Mouse (Mus musculus): ENCODE data around the gene Tagln.

DNA sequence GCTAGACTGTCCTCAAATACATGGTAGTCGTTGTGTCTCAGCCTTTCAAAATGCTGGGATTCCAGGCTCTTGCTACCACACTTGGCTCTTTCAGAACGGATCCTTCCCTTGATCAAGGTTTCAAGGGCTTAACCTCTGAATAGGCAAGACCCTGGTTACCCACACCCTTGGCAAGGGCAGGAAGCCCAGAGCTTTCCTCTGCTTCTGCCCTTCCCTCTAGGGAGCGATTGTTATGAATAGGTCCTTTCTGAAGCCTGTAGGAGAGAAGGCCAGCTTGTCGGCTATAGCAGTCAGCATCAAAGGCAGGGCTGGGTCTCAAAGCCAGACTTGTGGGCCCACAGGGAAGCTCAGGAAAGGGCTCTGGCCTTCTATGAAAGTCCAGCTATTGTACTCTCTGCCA, 23.0 kb upstream of the Tagln start:
- TF ChIP-seq CTCF (IDR thresholded peaks at IDR 0.05; ENCODE audit: low read depth, low read length) (no peak), POLR2A (IDR thresholded peaks at IDR 0.05; ENCODE audit: insufficient read depth, low read length) (no peak)
